Mouse (Mus musculus): ENCODE data around the gene Rab11fip4. TPM values are rescaled to one million over a fixed set of nuclear protein-coding genes. Genes with fewer than 3 reads are reported as not detected.
A peak's percentile ranks its signal among the peaks of the same experiment; 100 is the strongest.
"Not testable (repeated sequence)": the region's sequence is repeated elsewhere in the genome, so short reads cannot be mapped to it uniquely, and the experiment has no call there.

Rab11fip4 gene
- polyA plus RNA-seq, 1 experiment from 2014 or later = 0.40 TPM

GRCm38 (mm10) chr11:79689916-79690315, 98.9 kb downstream of the Rab11fip4 start:
- TF ChIP-seq CTCF (IDR thresholded peaks at IDR 0.05) = no peak
- H3K27me3 ChIP-seq = no peaks in the 10 kb centered on the region
- ATAC-seq (no peak), DNase-seq (ENCODE audit: low read depth, low spot score) (no peak)
- CTCF ChIA-PET = interaction anchor here (1.0 to 1.7 kb wide), 4 partner anchors 62 to 230 kb away, joined by 3 to 7 read pairs (median 4); no protein-coding TSS in a partner anchor
- in situ Hi-C loops (cut with MboI; ENCODE audit: low pct_unique_long_range_greater_than_20kb) = loop anchor here (5.0 kb wide), 2 partner anchors 63 to 108 kb away; no protein-coding TSS in a partner anchor
- POLR2A ChIA-PET = no interaction called here

- CTCF ChIA-PET = interaction anchor here (0.8 to 1.8 kb wide), 2 partner anchors 48 to 228 kb away, joined by 3 to 8 read pairs; no protein-coding TSS in a partner anchor
- TF ChIP-seq CTCF (IDR thresholded peaks at IDR 0.05) = no peak
- ATAC-seq = no peak
- in situ Hi-C loops (cut with MboI; ENCODE audit: low pct_unique_long_range_greater_than_20kb) = no loop called here
- no peaks in the 10 kb centered on the region for H3K27me3 ChIP-seq
- no peak for DNase-seq (ENCODE audit: low read depth, low spot score)
- POLR2A ChIA-PET = no interaction called here
Measured at GRCm38 (mm10) chr11:79691513-79691912, 100.5 kb downstream of the Rab11fip4 start.

GRCm38 (mm10) chr11:79696390-79697307, 105.6 kb downstream of the Rab11fip4 start:
- ATAC-seq = no peak
- CTCF ChIA-PET = interaction anchor here (0.8 to 2.8 kb wide), 4 partner anchors 72 to 230 kb away, joined by 3 to 9 read pairs (median 4); no protein-coding TSS in a partner anchor
- DNase-seq (ENCODE audit: low read depth, low spot score) = no peak
- POLR2A ChIA-PET = no interaction called here
- TF ChIP-seq CTCF (IDR thresholded peaks at IDR 0.05) = no peak
- in situ Hi-C loops (cut with MboI; ENCODE audit: low pct_unique_long_range_greater_than_20kb) = no loop called here
- no peaks in the 10 kb centered on the region for H3K27me3 ChIP-seq

- no peaks in the 10 kb centered on the region for H3K27me3 ChIP-seq
- no peak for TF ChIP-seq CTCF (IDR thresholded peaks at IDR 0.05)
- ChIA-PET CTCF (interaction anchor here (1.0 to 2.8 kb wide), 4 partner anchors 22 to 229 kb away, joined by 3 to 9 read pairs (median 4); no protein-coding TSS in a partner anchor), POLR2A (interaction anchor here (0.6 kb wide), 1 partner anchor 227 kb away, joined by 3 read pairs; no protein-coding TSS in a partner anchor)
- in situ Hi-C loops (cut with MboI; ENCODE audit: low pct_unique_long_range_greater_than_20kb) = no loop called here
- ATAC-seq (no peak), DNase-seq (ENCODE audit: low read depth, low spot score) (no peak)
Measured at GRCm38 (mm10) chr11:79698071-79698470, 107.1 kb downstream of the Rab11fip4 start.

GRCm38 (mm10) chr11:79698542-79698941, 107.5 kb downstream of the Rab11fip4 start:
- H3K27me3 ChIP-seq; in situ Hi-C loops (cut with MboI; ENCODE audit: low pct_unique_long_range_greater_than_20kb): not testable (repeated sequence)

GRCm38 (mm10) chr11:79701466-79701865, 110.5 kb downstream of the Rab11fip4 start:
- POLR2A ChIA-PET = no interaction called here
- CTCF ChIA-PET = interaction anchor here (1.2 kb wide), 1 partner anchor 15 kb away, joined by 3 read pairs; no protein-coding TSS in a partner anchor

More at GRCm38 (mm10) chr11:79698542-79698941, 107.5 kb downstream of the Rab11fip4 start:
- not testable (repeated sequence) for DNase-seq (ENCODE audit: low read depth, low spot score); ATAC-seq
- POLR2A ChIA-PET = interaction anchor here (0.6 kb wide), 1 partner anchor 227 kb away, joined by 3 read pairs; no protein-coding TSS in a partner anchor
- CTCF ChIA-PET = interaction anchor here (1.0 to 2.8 kb wide), 3 partner anchors 23 to 221 kb away, joined by 3 to 9 read pairs (median 4); no protein-coding TSS in a partner anchor

GRCm38 (mm10) chr11:79702092-79702491, 111.1 kb downstream of the Rab11fip4 start:
- ATAC-seq (no peak), DNase-seq (ENCODE audit: low read depth, low spot score) (no peak)
- POLR2A ChIA-PET = no interaction called here
- H3K27me3 ChIP-seq = no peaks in the 10 kb centered on the region
- in situ Hi-C loops (cut with MboI; ENCODE audit: low pct_unique_long_range_greater_than_20kb) = no loop called here
- TF ChIP-seq CTCF (IDR thresholded peaks at IDR 0.05) = no peak
- CTCF ChIA-PET = no interaction called here

More at GRCm38 (mm10) chr11:79701466-79701865, 110.5 kb downstream of the Rab11fip4 start:
- DNase-seq (ENCODE audit: low read depth, low spot score) (no peak), ATAC-seq (no peak)
- in situ Hi-C loops (cut with MboI; ENCODE audit: low pct_unique_long_range_greater_than_20kb) = no loop called here
- H3K27me3 ChIP-seq = no peaks in the 10 kb centered on the region
- TF ChIP-seq CTCF (IDR thresholded peaks at IDR 0.05) = no peak

- H3K27me3 ChIP-seq = no peaks in the 10 kb centered on the region
- in situ Hi-C loops (cut with MboI; ENCODE audit: low pct_unique_long_range_greater_than_20kb) = no loop called here
- CTCF ChIA-PET = interaction anchor here (1.3 to 1.5 kb wide), 2 partner anchors 217 to 220 kb away, joined by 4 read pairs; no protein-coding TSS in a partner anchor
- DNase-seq (ENCODE audit: low read depth, low spot score) = no peak
- POLR2A ChIA-PET = no interaction called here
- TF ChIP-seq CTCF (IDR thresholded peaks at IDR 0.05) = no peak
- ATAC-seq = peak; percentile 36
Measured at GRCm38 (mm10) chr11:79703452-79703851, 112.4 kb downstream of the Rab11fip4 start.

GRCm38 (mm10) chr11:79703885-79704291, 112.9 kb downstream of the Rab11fip4 start:
- H3K27me3 ChIP-seq = no peaks in the 10 kb centered on the region
- POLR2A ChIA-PET = no interaction called here
- no peak for TF ChIP-seq CTCF (IDR thresholded peaks at IDR 0.05)
- peak; percentile 42 for ATAC-seq
- CTCF ChIA-PET = interaction anchor here (1.3 to 1.5 kb wide), 2 partner anchors 217 to 219 kb away, joined by 4 read pairs; no protein-coding TSS in a partner anchor
- no peak for DNase-seq (ENCODE audit: low read depth, low spot score)
- in situ Hi-C loops (cut with MboI; ENCODE audit: low pct_unique_long_range_greater_than_20kb) = no loop called here

GRCm38 (mm10) chr11:79704318-79705150, 113.5 kb downstream of the Rab11fip4 start:
- CTCF ChIA-PET = interaction anchor here (1.3 to 1.5 kb wide), 2 partner anchors 216 to 219 kb away, joined by 4 read pairs; no protein-coding TSS in a partner anchor
- peak; percentile 72 for ATAC-seq
- no peak for DNase-seq (ENCODE audit: low read depth, low spot score)
- POLR2A ChIA-PET = interaction anchor here (1.3 kb wide), 1 partner anchor 67 kb away, joined by 3 read pairs; no protein-coding TSS in a partner anchor
- TF ChIP-seq CTCF (IDR thresholded peaks at IDR 0.05) = no peak
- in situ Hi-C loops (cut with MboI; ENCODE audit: low pct_unique_long_range_greater_than_20kb) = loop anchor here (5.0 kb wide), 1 partner anchor 218 kb away; no protein-coding TSS in a partner anchor
- no peaks in the 10 kb centered on the region for H3K27me3 ChIP-seq
